In the genomic region with DNA sequence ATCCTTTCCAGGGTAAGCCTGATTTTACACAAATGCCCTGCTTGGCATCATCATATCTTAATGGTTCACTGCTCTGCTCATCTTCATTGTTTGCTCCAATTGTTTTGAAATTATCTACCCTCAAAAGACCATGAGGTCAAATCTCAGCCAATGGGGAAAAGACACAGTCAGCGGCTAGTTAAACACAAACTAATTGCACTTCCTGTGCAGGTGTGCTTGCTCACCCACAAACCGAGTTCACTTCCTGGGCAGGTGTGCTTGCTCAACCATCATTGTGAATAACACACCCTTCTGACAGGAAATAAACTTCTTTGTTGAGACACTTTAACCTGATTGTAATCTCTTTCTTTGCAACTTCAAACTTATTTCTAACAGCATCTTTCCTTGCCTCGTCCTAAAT, we compare ENCODE assay signal across 14 mouse cellular contexts.
DNase-seq lines count a peak whose midpoint lies in the region; ATAC-seq and TF ChIP-seq lines count a peak whose summit lies in the region.
"Had no signal": no experiment of that assay in that cellular context is flagged by ENCODE, and none has a peak within 500 bp of the region (broad histone marks: within the 10 kb centered on the region; RNA-seq: fewer than 3 reads in every experiment).

No protein-coding gene starts in this region.

- no peaks in the 10 kb centered on the region for H3K36me3 ChIP-seq in liver, postnatal 0 days (replicated peaks; ENCODE audit: insufficient read depth, low read length)
- H3K36me3 ChIP-seq in liver, embryonic 11.5 days (ENCODE audit: control insufficient read depth, insufficient read depth, low read length): no peaks in the 10 kb centered on the region
- no peaks in the 10 kb centered on the region for H3K36me3 ChIP-seq in small intestine, adult 2 months (ENCODE audit: control insufficient read depth, insufficient read depth, low read length)
- H3K36me3 ChIP-seq in forebrain, postnatal 0 days (ENCODE audit: insufficient read depth): no peaks in the 10 kb centered on the region
- H3K36me3 ChIP-seq: embryonic facial prominence, embryonic 15.5 days; limb, embryonic 12.5 days; neural tube, embryonic 13.5 days had no signal

- ATAC-seq in liver, postnatal 0 days: peak; percentile 79
- no peak for ATAC-seq in liver, embryonic 11.5 days (replicated peaks; ENCODE audit: low FRiP score)
- peak; percentile 63; the same call in 1 of the 2 replicates for ATAC-seq in common myeloid progenitor, adult 5-6 weeks (replicated peaks; ENCODE audit: low read depth, poor library complexity, severe bottlenecking)
- ATAC-seq in forebrain, postnatal 0 days: no peak
- ATAC-seq: hindbrain, embryonic 16.5 days had no signal

- no peak overlapping the region for H3K9ac ChIP-seq in liver, postnatal 0 days (replicated peaks)
- no peak overlapping the region for H3K9ac ChIP-seq in liver, embryonic 11.5 days (ENCODE audit: low read depth, low read length)
- no peak overlapping the region for H3K9ac ChIP-seq in forebrain, postnatal 0 days
- H3K9ac ChIP-seq: embryonic facial prominence, embryonic 15.5 days; limb, embryonic 12.5 days; neural tube, embryonic 13.5 days had no signal

- no peaks in the 10 kb centered on the region for H3K27me3 ChIP-seq in liver, postnatal 0 days (ENCODE audit: insufficient read depth, low read length)
- no peaks in the 10 kb centered on the region for H3K27me3 ChIP-seq in liver, embryonic 11.5 days (replicated peaks; ENCODE audit: control insufficient read depth, insufficient read depth, low read length)
- H3K27me3 ChIP-seq in small intestine, adult 2 months (ENCODE audit: control insufficient read depth, insufficient read depth, low read length): no peaks in the 10 kb centered on the region
- no peaks in the 10 kb centered on the region for H3K27me3 ChIP-seq in forebrain, postnatal 0 days (ENCODE audit: insufficient read depth, low read length)
- H3K27me3 ChIP-seq: embryonic facial prominence, embryonic 15.5 days; limb, embryonic 12.5 days; megakaryocyte, embryonic 14.5 days; neural tube, embryonic 13.5 days had no signal

- WGBS in liver, postnatal 0 days (ENCODE audit: insufficient replicate concordance): 39% methylated on average over 3 of the region's 3 CpGs
- 61% methylated on average over 3 of the region's 3 CpGs for WGBS in liver, embryonic 11.5 days
- WGBS in small intestine, adult 2 months: 32% methylated on average over 3 of the region's 3 CpGs
- 84% methylated on average over 3 of the region's 3 CpGs for WGBS in forebrain, postnatal 0 days

- H3K4me2 ChIP-seq in liver, postnatal 0 days (ENCODE audit: low read depth, low read length): no peak overlapping the region
- no peak overlapping the region for H3K4me2 ChIP-seq in liver, embryonic 11.5 days
- H3K4me2 ChIP-seq in forebrain, postnatal 0 days (ENCODE audit: low read depth): no peak overlapping the region
- H3K4me2 ChIP-seq: embryonic facial prominence, embryonic 15.5 days; limb, embryonic 12.5 days; neural tube, embryonic 13.5 days had no signal

- H3K4me3 ChIP-seq in liver, postnatal 0 days (ENCODE audit: low read depth, low read length): no peak overlapping the region
- H3K4me3 ChIP-seq in liver, embryonic 11.5 days (ENCODE audit: low read depth, low read length): no peak overlapping the region
- no peak overlapping the region for H3K4me3 ChIP-seq in small intestine, adult 2 months (ENCODE audit: low read depth, low read length)
- no peak overlapping the region for H3K4me3 ChIP-seq in forebrain, postnatal 0 days (ENCODE audit: low read depth, low read length)
- H3K4me3 ChIP-seq: embryonic facial prominence, embryonic 15.5 days; limb, embryonic 12.5 days; megakaryocyte, embryonic 14.5 days; neural tube, embryonic 13.5 days had no signal

- DNase-seq in liver, postnatal 0 days: peak; percentile 22
- no peak for DNase-seq in liver, embryonic 11.5 days (ENCODE audit: low spot score)
- DNase-seq in thymus, postnatal 4 days: peak; percentile 68
- DNase-seq in forebrain, postnatal 0 days: no peak
- DNase-seq in gastrocnemius, adult 18-20 months (ENCODE audit: low spot score): no peak
- DNase-seq: adrenal gland, postnatal 10 days; cerebellum, adult 8-10 months had no signal

- TF ChIP-seq POLR2A in small intestine, adult 2 months (IDR thresholded peaks at IDR 0.05; ENCODE audit: low read depth, low read length): no peak

- no peaks in the 10 kb centered on the region for H3K4me1 ChIP-seq in liver, postnatal 0 days (ENCODE audit: insufficient read depth)
- H3K4me1 ChIP-seq in liver, embryonic 11.5 days (replicated peaks; ENCODE audit: control insufficient read depth, insufficient read depth, low read length): no peaks in the 10 kb centered on the region
- H3K4me1 ChIP-seq in small intestine, adult 2 months (ENCODE audit: control insufficient read depth, insufficient read depth, insufficient read length, low read length): peaks cover 2% of the 10 kb centered on the region; the same call in 1 of the 2 replicates
- H3K4me1 ChIP-seq in forebrain, postnatal 0 days (ENCODE audit: insufficient read depth): no peaks in the 10 kb centered on the region
- H3K4me1 ChIP-seq: embryonic facial prominence, embryonic 15.5 days; limb, embryonic 12.5 days; neural tube, embryonic 13.5 days had no signal

- no peaks in the 10 kb centered on the region for H3K9me3 ChIP-seq in liver, postnatal 0 days (ENCODE audit: low read length)
- no peaks in the 10 kb centered on the region for H3K9me3 ChIP-seq in liver, embryonic 11.5 days (ENCODE audit: control insufficient read depth, low read length)
- H3K9me3 ChIP-seq in forebrain, postnatal 0 days (ENCODE audit: low read length): peaks cover 5% of the 10 kb centered on the region; the same call in 1 of the 2 replicates
- H3K9me3 ChIP-seq: embryonic facial prominence, embryonic 15.5 days; limb, embryonic 12.5 days; megakaryocyte, embryonic 14.5 days; neural tube, embryonic 13.5 days had no signal

- no peak for TF ChIP-seq CTCF in liver, postnatal 0 days (IDR thresholded peaks at IDR 0.05; ENCODE audit: low read depth)
- no peak for TF ChIP-seq CTCF in small intestine, adult 2 months (IDR thresholded peaks at IDR 0.05; ENCODE audit: extremely low read depth, insufficient read length, insufficient replicate concordance, low read depth, low read length)
- no peak for TF ChIP-seq CTCF in forebrain, postnatal 0 days (IDR thresholded peaks at IDR 0.05; ENCODE audit: low read depth)

- peak overlapping the region; percentile 71 for H3K27ac ChIP-seq in liver, postnatal 0 days (ENCODE audit: low read depth)
- no peak overlapping the region for H3K27ac ChIP-seq in liver, embryonic 11.5 days (ENCODE audit: low read depth, low read length)
- H3K27ac ChIP-seq in small intestine, adult 2 months (ENCODE audit: insufficient read depth, low read depth, low read length): peak overlapping the region; percentile 29; the same call in 1 of the 2 replicates
- H3K27ac ChIP-seq in forebrain, postnatal 0 days (ENCODE audit: low read depth, low read length): no peak overlapping the region
- H3K27ac ChIP-seq: embryonic facial prominence, embryonic 15.5 days; limb, embryonic 12.5 days; neural tube, embryonic 13.5 days had no signal

- TF ChIP-seq EP300 in liver, postnatal 0 days (IDR thresholded peaks at IDR 0.05; ENCODE audit: low read depth): peak; percentile 69; the same call in 1 of the 2 replicates

Comparison
In these comparisons a context has a peak if more than half of its experiments do, and no peak if none do; other contexts are left out.
1. ATAC-seq: peak in liver, postnatal 0 days (single experiment) and common myeloid progenitor, adult 5-6 weeks (single experiment); none in liver, embryonic 11.5 days (single experiment) and forebrain, postnatal 0 days (single experiment).
2. DNase-seq: peak in liver, postnatal 0 days (single experiment) and thymus, postnatal 4 days (single experiment); none in liver, embryonic 11.5 days (single experiment), forebrain, postnatal 0 days (single experiment) and gastrocnemius, adult 18-20 months (single experiment).
3. H3K27ac ChIP-seq: peak in liver, postnatal 0 days (single experiment) and small intestine, adult 2 months (single experiment); none in liver, embryonic 11.5 days (single experiment) and forebrain, postnatal 0 days (single experiment).